Mouse (Mus musculus) intestine, postnatal 0 days (tissue): ENCODE results near the gene Gipr. TPM values are rescaled to one million over a fixed set of nuclear protein-coding genes. Genes with fewer than 3 reads are reported as not detected.

Source experiments
- ATAC-seq: fragments of 200-750 bp; cut with Nextera tagmentation; 2 replicates; pipeline ENCODE4 v1.8.0; 2017; ENCODE audit warnings: mild to moderate bottlenecking, moderate TSS enrichment, moderate library complexity
- H3K27ac ChIP-seq: fragments of 300-500 bp; sonication (generic); 2 replicates; pipeline ENCODE4 v1.5.1; 2014; ENCODE audit warnings: mild to moderate bottlenecking, low read depth, low read length, moderate library complexity
- H3K27me3 ChIP-seq: fragments of 300-500 bp; sonication (generic); replicated peaks from 2 replicates; pipeline ENCODE4 v1.6.1; 2014; ENCODE audit warnings: low read length, mixed read lengths; ENCODE audit not compliant: control insufficient read depth, insufficient read depth
- H3K36me3 ChIP-seq: fragments of 300-500 bp; sonication (generic); 2 replicates; pipeline ENCODE4 v1.6.1; 2014; ENCODE audit warnings: mild to moderate bottlenecking, moderate library complexity; ENCODE audit not compliant: control insufficient read depth, insufficient read depth
- H3K4me1 ChIP-seq: fragments of 300-500 bp; sonication (generic); replicated peaks from 2 replicates; pipeline ENCODE4 v1.6.1; 2014; ENCODE audit warnings: antibody characterized with exemption, low read length, mixed read lengths; ENCODE audit not compliant: control insufficient read depth, insufficient read depth
- H3K4me2 ChIP-seq: fragments of 300-500 bp; sonication (generic); replicated peaks from 2 replicates; pipeline ENCODE4 v1.6.1; 2014; ENCODE audit warnings: low read depth, mild to moderate bottlenecking, moderate library complexity
- H3K4me3 ChIP-seq: fragments of 300-500 bp; sonication (generic); 2 replicates; pipeline ENCODE4 v1.5.1; 2014; ENCODE audit warnings: low read depth, low read length
- H3K9ac ChIP-seq: fragments of 300-500 bp; sonication (generic); 2 replicates; pipeline ENCODE4 v1.6.1; 2014; ENCODE audit warnings: mild to moderate bottlenecking, low read depth, low read length
- H3K9me3 ChIP-seq: fragments of 300-500 bp; sonication (generic); 2 replicates; pipeline ENCODE4 v1.6.1; 2016; ENCODE audit warnings: mixed run types; ENCODE audit not compliant: control insufficient read depth
- CTCF ChIP-seq: sonication (generic); IDR thresholded peaks from 2 replicates; pipeline ENCODE4 v1.5.1; 2016; ENCODE audit warnings: low read depth, mild to moderate bottlenecking, control low read depth, antibody characterized with exemption, moderate library complexity
- WGBS: fragments of 180-500 bp; shearing (Covaris S2); extraction: QIAGEN DNeasy Blood & Tissue Kit; methylation state at CpG from one replicate; pipeline ENCODE4 v1.1.7; 2014; 5-methylcytosine and 5-hydroxymethylcytosine counted together
- polyA plus RNA-seq: library from polyadenylated mRNA; unstranded; fragments of >200 nt; fragmentation: Nextera tagmentation; extraction: Ambion mirVana; gene quantifications from 2 replicates; pipeline ENCODE4 v1.2.1, GENCODE M21; 2015

Gipr gene
- polyA plus RNA-seq, 1 experiment from 2014 or later, result 0.48 TPM

- H3K27me3 ChIP-seq, result peaks cover 48% of the 10 kb centered on the region
- no peak overlapping the region for H3K9ac ChIP-seq
- no peak for ATAC-seq
- TF ChIP-seq CTCF, result no peak
- H3K9me3 ChIP-seq, result 0 out of 2 replicates have a peak, but pooled peaks cover 4% of the 10 kb centered on the region
- H3K4me1 ChIP-seq, result 0 out of 2 replicates have a peak, but pooled peaks cover 3% of the 10 kb centered on the region
- 0 out of 2 replicates have a peak overlapping the region, but pooled peaks have one; percentile 12 for H3K4me3 ChIP-seq
- no peaks in the 10 kb centered on the region for H3K36me3 ChIP-seq
- H3K27ac ChIP-seq, result no peak overlapping the region
- no peak overlapping the region; the same call in 1 of the 2 replicates for H3K4me2 ChIP-seq
- WGBS, result 8% methylated on average over 21 of the region's 21 CpGs
Observed at GRCm38 (mm10) chr7:19176516-19176947, 10.6 kb upstream of the Gipr start.

- no peak within 1 kb of the TSS for H3K9ac ChIP-seq
Observed at GRCm38 (mm10) chr7:19175708-19176515, 10.0 kb upstream of the Gipr start, which contains the start of gene Eml2. Gene Eml2, plus strand, starts transcription at chr7:19176421.

GRCm38 (mm10) chr7:19172874-19173273 lies 6.9 kb upstream of the Gipr start:
- Histone ChIP-seq H3K9me3 (no peaks in the 10 kb centered on the region), H3K27ac (no peak overlapping the region), H3K4me2 (peak overlapping the region; percentile 35), H3K4me3 (no peak overlapping the region), H3K36me3 (no peaks in the 10 kb centered on the region), H3K27me3 (peaks cover 26% of the 10 kb centered on the region), H3K9ac (no peak overlapping the region), H3K4me1 (no peaks in the 10 kb centered on the region)
- TF ChIP-seq CTCF, result peak; percentile 89
- 3% methylated on average over 17 of the region's 17 CpGs for WGBS
- no peak for ATAC-seq

More at GRCm38 (mm10) chr7:19175708-19176515, 10.0 kb upstream of the Gipr start, which contains the start of gene Eml2:
- H3K27ac ChIP-seq, result no peak within 1 kb of the TSS
- no peak within 1 kb of the TSS; the same call in 1 of the 2 replicates for H3K4me2 ChIP-seq
- no peak for TF ChIP-seq CTCF
- no peaks in the 10 kb centered on the region for H3K4me1 ChIP-seq
- 2% methylated on average over 30 of the region's 30 CpGs for WGBS
- H3K4me3 ChIP-seq, result 0 out of 2 replicates have a peak within 1 kb of the TSS, but pooled peaks have one; percentile 12
- H3K36me3 ChIP-seq, result no peaks in the 10 kb centered on the region
- H3K27me3 ChIP-seq, result peaks cover 48% of the 10 kb centered on the region
- ATAC-seq, result peak; percentile 34; the same call in 1 of the 2 replicates
- 0 out of 2 replicates have a peak, but pooled peaks cover 4% of the 10 kb centered on the region for H3K9me3 ChIP-seq

- Histone ChIP-seq H3K9ac (no peak overlapping the region), H3K27ac (no peak overlapping the region)
- WGBS, result 55% methylated on average over 8 of the region's 8 CpGs
Observed at GRCm38 (mm10) chr7:19171831-19172230, 5.9 kb upstream of the Gipr start.

GRCm38 (mm10) chr7:19170142-19170541 lies 4.2 kb upstream of the Gipr start:
- no peak overlapping the region for H3K27ac ChIP-seq
- no peak overlapping the region for H3K4me3 ChIP-seq
- 47% methylated on average over 8 of the region's 8 CpGs for WGBS
- TF ChIP-seq CTCF, result no peak
- ATAC-seq, result no peak
- no peak overlapping the region for H3K9ac ChIP-seq
- no peaks in the 10 kb centered on the region for H3K9me3 ChIP-seq
- H3K4me1 ChIP-seq, result no peaks in the 10 kb centered on the region; the same call in 1 of the 2 replicates
- H3K36me3 ChIP-seq, result no peaks in the 10 kb centered on the region
- H3K27me3 ChIP-seq, result no peaks in the 10 kb centered on the region; the same call in 1 of the 2 replicates
- H3K4me2 ChIP-seq, result 0 out of 2 replicates have a peak overlapping the region, but pooled peaks have one; percentile 6

More at GRCm38 (mm10) chr7:19171831-19172230, 5.9 kb upstream of the Gipr start:
- Histone ChIP-seq H3K27me3 (peaks cover 16% of the 10 kb centered on the region), H3K4me2 (no peak overlapping the region), H3K4me3 (no peak overlapping the region), H3K9me3 (no peaks in the 10 kb centered on the region), H3K4me1 (no peaks in the 10 kb centered on the region), H3K36me3 (no peaks in the 10 kb centered on the region)
- TF ChIP-seq CTCF, result no peak
- ATAC-seq, result no peak

- peaks cover 3% of the 10 kb centered on the region; the same call in 1 of the 2 replicates for H3K4me1 ChIP-seq
- no peak for ATAC-seq
- no peaks in the 10 kb centered on the region for H3K9me3 ChIP-seq
- H3K27me3 ChIP-seq, result no peaks in the 10 kb centered on the region; the same call in 1 of the 2 replicates
- 64% methylated on average over 10 of the region's 10 CpGs for WGBS
- H3K4me2 ChIP-seq, result no peak overlapping the region
- H3K27ac ChIP-seq, result no peak overlapping the region
- no peaks in the 10 kb centered on the region for H3K36me3 ChIP-seq
- no peak for TF ChIP-seq CTCF
- H3K4me3 ChIP-seq, result no peak overlapping the region
- H3K9ac ChIP-seq, result no peak overlapping the region
Observed at GRCm38 (mm10) chr7:19169506-19169905, 3.6 kb upstream of the Gipr start.
